Mouse (Mus musculus): ENCODE measurements around the gene Skp1a.

GRCm38 (mm10) chr11:52274456-52275112 is 42.8 kb downstream of the Skp1a start:
- TF ChIP-seq POLR2A (IDR thresholded peaks at IDR 0.05; ENCODE audit: low read depth, low read length) = no peak
- TF ChIP-seq CTCF (IDR thresholded peaks at IDR 0.05; ENCODE audit: extremely low read depth, insufficient read length, insufficient replicate concordance, low read depth, low read length) = no peak

Data from small intestine, adult 2 months (tissue).